Mouse (Mus musculus): ENCODE results near the gene Zscan2.

The Zscan2 gene

DNA sequence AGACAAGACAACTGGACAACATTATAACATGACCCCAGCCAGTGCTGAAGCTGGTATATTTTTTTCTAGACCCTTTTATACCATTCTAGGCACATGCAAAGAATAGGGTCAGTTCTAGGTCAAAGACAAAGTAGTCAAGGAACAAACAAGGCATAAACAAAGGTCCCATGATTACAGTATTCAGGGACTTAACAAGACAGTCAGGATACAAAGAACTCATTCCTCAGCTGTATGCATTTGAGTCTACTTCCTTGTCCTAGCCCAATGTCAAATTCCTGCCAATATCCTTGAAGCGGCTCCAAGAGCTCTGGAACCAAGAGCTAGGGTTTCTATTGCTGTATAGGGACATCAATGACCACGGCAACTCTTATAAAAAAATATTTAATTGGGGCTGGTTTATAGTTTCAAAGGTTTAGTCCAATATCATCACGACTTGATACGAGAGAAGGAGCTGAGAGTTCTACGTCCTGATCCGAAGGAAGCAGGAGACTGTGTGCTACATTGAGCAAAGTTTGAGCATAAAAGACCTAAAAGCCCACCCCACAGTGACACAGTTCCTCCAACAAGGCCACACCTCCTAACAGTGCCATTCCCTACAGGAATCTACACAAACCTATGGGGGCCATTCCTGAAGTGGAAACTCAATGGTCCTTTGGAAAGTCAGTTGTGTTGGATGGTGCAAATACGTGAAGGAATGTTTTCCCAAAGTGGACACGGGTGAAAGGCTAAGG, 16.6 kb upstream of the Zscan2 start:
- DNase-seq, result no peak

GRCm38 (mm10) chr7:80844691-80845090, 16.0 kb upstream of the Zscan2 start:
- DNase-seq, result no peak

DNA sequence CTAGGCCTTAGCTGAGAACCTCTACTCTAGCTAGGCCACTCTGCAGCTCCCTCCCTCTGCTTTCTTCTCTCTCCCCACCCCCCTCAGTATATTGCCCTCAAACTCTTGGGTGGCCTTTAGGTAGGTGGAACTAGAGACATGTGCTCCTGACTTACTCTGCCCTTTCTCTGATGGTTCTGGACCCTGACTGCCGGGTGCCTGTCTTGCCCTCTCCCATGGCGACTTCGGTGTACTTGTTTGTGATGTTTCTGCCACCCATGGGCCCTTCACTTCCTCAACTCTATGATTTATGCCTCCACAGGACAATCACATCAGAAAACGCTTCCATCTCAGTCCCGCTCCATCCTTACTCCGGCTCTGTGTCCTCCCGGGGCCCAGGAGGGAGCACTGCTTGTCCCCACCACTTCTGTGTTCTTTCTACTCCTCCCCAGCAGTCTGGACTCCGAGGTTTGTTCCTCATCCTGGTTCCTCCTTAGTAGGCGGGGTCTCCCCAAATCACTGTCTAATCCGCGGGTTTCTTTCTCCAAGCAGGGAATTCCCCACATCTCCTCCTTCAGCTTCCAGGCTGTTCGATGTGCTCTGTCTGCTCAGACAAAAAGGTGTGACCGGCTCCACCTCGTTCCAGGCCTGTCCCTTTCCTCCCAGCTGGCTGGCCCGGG, 15.0 kb upstream of the Zscan2 start:
- no peak for DNase-seq

DNA sequence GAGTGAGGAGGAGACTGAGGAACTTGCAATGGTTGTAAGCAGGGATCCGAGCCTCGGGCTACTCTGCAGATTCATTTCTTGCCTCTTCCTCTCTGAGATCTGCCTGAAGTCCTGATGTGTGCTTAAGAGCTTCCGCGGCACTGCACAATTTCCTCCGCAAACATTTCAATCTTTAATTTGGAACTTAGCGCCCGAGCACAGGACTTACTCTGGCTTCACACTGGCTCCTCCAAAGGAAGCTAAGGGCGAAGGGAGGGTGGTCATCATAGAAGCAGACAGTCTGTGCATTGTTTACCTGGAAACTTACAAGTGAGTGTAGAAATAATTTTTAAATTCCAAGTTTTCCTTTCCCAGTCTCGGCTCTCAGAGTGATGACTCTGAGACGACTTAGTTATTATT, 14.4 kb upstream of the Zscan2 start:
- DNase-seq, result no peak

GRCm38 (mm10) chr7:80846709-80847108, 14.0 kb upstream of the Zscan2 start:
- DNase-seq, result no peak

GRCm38 (mm10) chr7:80849267-80849666, 11.5 kb upstream of the Zscan2 start:
- no peak for DNase-seq

DNA sequence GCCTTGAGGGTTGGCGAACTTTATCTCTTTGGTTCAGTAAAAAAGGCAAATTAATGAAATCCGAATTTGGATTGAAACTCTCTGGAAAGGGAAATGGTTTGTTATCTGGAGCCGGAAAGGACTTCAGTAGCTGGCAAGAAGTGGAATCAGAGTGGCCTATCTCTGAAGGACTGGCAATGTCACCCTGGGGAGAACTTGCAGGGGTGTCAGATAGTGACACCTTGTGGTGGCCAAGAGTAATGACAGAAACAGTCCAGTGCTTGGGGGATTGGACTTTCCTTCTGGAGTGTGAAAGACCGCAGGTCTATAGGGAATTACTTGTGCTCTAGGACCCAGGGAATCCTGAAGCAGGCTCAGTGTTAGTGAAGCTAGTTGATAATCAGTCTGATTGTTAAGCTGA, 11.0 kb upstream of the Zscan2 start:
- DNase-seq, result peak; percentile 35

GRCm38 (mm10) chr7:80850520-80850919, 10.2 kb upstream of the Zscan2 start:
- no peak for DNase-seq

GRCm38 (mm10) chr7:80853218-80853617, 7.5 kb upstream of the Zscan2 start:
- DNase-seq, result no peak

DNA sequence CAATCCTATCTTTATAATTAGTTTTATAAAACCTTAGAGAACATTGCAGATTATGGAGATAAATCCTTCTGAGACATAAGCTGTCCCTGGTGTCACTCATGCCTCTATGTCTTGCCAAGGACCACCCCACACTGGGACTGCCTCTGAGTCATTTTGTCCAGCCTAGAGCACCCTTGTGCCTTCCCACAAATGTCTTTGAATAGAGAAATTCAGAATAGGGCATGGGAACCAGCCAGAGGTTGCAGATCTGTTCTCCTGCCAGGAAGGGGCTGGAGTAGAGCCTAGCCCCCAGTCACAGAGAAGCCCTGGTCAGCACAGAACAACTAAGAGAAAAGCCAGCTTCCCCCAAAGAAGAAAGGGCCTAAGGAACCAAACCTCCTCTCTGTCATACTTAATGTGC, 5.4 kb upstream of the Zscan2 start:
- DNase-seq, result no peak

GRCm38 (mm10) chr7:80857181-80857580, 3.5 kb upstream of the Zscan2 start:
- DNase-seq, result peak; percentile 63

DNA sequence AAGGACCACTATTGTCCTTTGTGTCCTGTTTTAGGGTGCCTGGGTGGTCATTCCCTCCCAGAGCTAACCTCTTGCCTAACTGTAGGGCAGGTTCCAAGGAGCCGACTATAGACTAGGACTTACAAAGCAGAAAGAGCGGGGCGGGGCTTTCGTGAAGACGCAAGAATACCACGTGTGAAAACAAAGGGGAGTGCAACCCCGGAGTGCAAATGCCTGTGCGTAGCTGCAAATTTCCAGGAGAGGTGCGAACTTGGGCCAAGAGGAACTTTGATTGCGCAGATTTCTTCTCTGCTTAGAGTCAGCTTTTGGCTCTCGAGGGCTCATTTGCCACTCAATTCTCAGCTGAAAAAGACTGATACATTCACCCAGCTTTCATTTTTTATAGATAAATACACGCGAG, 493 bp upstream of the Zscan2 start:
- DNase-seq, result no peak

DNA sequence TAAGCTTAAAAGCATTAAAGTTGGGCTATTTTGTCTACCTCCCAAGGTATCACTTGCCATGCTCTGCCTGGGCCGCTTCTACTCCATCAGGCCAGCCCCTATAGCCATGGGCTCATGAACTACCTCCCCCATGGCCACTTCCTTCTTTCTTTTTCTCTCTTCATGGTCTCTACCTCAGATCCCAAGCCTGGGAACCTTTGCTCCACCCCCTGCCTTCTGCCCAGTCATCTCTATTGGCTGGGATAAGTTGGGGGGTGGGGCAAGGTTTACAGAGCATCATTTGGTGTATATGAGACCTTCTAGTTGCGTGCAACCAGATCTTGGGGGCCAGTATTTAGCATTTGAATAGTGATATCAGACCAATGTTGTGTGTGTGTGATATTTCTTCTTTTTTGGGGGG, 1.8 kb downstream of the Zscan2 start:
- DNase-seq, result no peak

GRCm38 (mm10) chr7:80863520-80863919, 2.8 kb downstream of the Zscan2 start:
- no peak for DNase-seq

DNA sequence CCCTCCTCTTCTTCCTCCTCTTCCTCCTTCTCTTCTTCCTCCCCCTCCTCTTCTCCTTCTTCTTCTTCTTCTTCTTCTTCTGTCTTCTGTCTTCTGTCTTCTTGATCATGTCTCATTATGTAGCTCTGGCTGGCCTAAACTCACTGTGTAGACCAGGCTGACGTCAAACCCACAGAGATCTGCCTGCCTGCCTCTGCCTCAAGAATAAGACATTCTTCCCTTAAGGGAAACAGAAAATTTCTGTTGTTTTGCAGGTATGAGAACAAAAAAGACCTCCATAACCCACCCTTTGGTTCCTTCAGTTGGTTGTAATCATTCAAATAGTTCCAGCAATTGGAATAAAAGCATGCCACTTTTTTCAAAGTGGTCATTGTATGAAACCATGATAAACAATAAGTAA, 3.4 kb downstream of the Zscan2 start:
- DNase-seq, result no peak

DNA sequence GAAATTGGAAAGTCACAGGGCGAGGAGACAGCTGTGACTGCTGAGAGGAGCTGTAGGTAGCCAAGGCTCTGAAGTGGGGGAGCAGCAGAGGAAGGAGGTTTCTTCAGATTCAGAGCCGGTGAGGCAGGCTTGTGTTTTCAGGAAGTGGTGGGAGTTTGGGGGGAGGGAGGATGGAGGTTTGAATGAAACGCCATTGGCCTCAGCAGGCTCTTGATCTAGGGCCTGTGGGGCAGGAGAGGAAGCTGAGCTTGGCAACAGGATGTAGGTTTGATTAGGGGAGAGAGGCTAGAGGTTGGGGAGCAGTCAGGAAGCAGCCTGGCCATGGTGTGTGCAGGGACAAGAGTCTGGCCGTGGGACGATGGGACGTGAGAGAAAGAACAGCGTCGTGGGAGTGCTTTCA, 4.1 kb downstream of the Zscan2 start:
- no peak for DNase-seq

DNA sequence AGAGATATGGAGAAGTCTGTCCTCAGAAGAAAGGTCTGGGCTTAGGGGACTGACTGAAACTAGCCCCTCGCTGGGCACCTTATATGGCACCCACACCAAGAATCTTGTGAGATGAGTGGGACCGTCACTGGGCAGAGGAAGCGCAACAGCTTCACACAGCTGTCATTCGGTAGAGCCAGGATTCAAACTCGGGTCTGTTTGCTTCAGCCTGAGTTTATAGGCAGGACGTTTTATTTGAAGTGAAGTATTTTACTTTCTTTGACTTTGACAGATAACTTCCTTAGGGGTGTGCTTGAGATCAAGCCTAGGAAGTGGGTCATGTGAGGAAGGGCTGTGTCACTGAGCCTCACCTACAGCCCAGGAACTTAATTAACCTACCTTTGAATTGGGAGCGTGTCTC, 4.8 kb downstream of the Zscan2 start:
- DNase-seq, result no peak

DNA sequence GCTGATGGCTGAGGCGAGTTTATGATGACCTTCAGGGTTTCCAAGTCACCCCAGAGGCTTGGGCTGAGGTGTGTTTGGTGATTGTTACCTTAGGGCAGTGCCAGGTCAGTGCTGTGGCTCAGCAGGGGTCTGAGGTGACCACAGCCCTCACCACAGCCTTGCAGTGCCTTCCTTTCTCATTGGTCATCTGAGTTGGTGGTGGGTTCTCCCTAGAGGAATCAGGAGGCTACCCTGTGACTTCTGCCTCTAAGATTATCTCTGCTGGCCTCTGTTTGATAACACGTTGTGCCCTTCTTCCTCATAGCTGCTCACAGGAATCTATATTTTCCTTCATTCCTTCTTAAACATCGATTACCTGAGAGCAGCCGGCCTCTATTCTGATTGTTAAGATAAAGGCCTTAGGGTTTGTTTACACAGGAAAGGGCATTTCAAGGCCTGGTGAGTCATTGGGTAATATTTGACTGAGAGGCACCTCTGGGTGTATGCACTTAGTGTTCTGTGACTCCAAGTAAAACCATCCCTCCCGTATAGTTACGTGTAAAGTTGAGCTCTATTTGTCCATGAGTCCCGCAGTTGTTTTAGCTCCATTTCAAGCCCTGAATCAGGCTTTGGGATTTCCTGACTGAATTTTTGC, 5.9 kb downstream of the Zscan2 start:
- DNase-seq, result no peak

DNA sequence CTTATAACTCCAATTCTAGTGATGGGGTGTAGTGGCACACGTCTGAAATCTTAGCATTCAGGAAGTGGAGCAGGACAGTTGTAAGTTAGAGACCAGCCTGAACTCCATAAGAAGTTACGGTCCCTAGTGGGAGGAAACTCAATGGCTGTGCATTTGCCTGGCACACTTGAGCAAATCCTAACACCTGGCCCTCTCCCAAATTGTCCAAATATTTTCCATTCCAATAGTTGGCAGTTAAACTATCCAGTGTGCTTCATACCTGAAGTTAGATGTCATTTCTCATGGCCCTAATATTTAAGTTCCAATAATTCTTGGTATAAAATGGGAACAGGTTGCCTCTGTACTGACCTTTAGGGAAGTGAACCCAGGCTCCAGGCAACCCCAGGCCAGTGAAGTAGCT, 8.0 kb downstream of the Zscan2 start:
- DNase-seq, result no peak

DNA sequence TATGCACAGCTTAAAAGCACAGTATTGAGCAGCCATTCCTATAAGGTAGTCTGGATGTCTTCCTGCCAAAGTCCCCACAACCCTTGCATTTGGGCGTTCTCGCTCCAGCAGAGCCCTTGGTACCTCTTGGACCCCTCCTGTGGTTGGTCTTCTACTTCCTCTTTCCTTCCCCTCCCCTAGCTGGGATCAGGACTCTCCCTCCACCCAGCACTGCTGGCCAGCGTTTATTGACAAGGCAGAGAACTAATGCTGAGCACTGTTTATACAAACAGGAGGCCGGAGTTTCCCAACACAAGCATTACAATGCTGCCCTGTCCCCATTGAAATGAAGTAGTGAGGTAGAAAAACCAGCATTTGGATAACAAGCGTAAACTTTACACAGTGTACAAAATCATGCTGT, 12.3 kb downstream of the Zscan2 start:
- no peak for DNase-seq

- no peak for DNase-seq
These were observed 12.9 kb downstream of the Zscan2 start for GRCm38 (mm10) chr7:80873631-80874030.

DNA sequence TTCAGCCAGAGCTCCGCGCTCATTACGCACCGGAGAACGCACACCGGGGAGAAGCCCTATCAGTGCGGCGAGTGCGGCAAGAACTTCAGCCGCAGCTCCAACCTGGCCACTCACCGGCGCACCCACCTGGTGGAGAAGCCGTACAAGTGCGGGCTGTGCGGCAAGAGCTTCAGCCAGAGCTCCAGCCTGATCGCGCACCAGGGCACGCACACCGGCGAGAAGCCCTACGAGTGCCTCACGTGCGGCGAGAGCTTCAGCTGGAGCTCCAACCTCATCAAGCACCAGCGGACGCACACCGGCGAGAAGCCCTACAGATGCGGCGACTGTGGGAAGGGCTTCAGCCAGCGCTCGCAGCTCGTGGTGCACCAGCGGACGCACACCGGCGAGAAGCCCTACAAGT, 15.0 kb downstream of the Zscan2 start:
- DNase-seq, result no peak

- peak; percentile 66 for DNase-seq
These were observed 22.2 kb downstream of the Zscan2 start for GRCm38 (mm10) chr7:80882830-80883505.

GRCm38 (mm10) chr7:80885666-80886065, 24.9 kb downstream of the Zscan2 start:
- no peak for DNase-seq

Data from right cerebral cortex, postnatal 25 days (tissue).